Mouse (Mus musculus): ENCODE measurements around the gene Ccdc175.

DNA sequence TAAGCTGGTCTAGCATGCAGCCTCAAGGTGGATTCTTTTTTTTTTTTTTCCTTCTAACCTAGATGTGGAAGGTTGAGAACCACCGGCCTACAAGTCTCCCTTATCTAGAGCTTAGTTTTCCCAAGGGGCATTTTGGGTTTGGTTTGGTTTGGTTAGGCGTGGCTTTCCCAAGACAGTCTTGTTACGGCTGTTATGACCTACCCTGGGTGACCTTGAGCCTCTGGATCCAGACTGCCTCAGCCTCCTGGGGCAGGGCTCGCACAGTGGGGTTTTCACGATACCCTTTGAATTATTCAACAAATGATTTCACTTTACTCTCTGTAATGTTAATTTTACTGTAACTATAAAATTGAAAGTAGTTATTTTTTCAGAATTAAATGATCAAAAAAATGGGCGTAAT, 82.1 kb downstream of the Ccdc175 start:
- TF ChIP-seq POLR2A (IDR thresholded peaks at IDR 0.05; ENCODE audit: low read depth, low read length) (no peak), CTCF (IDR thresholded peaks at IDR 0.05; ENCODE audit: borderline replicate concordance, insufficient read depth, low read length) (no peak)

Measured in embryonic fibroblast, embryonic 13.5 days (primary cell).